Mouse (Mus musculus) forebrain, embryonic 11.5 days (tissue): ENCODE results near the gene Rftn1. TPM values are rescaled to one million over a fixed set of nuclear protein-coding genes. Genes with fewer than 3 reads are reported as not detected.

Experiments used
- ATAC-seq: fragments of 200-750 bp; cut with Nextera tagmentation; replicated peaks from 2 replicates; pipeline ENCODE4 v1.8.0; 2017; ENCODE audit warnings: moderate TSS enrichment; ENCODE audit not compliant: low FRiP score
- DNase-seq: peaks from one replicate; pipeline ENCODE4 v3.0.0-alpha.2; 2017; ENCODE audit warnings: low spot score
- H3K27ac ChIP-seq: fragments of 300-500 bp; sonication (generic); 2 replicates; pipeline ENCODE4 v1.5.1; 2014; ENCODE audit warnings: low read depth, low read length
- H3K27me3 ChIP-seq: fragments of 300-500 bp; sonication (generic); 2 replicates; pipeline ENCODE4 v1.6.1; 2014; ENCODE audit warnings: mild to moderate bottlenecking, low read length, mixed read lengths; ENCODE audit not compliant: control insufficient read depth, insufficient read depth
- H3K36me3 ChIP-seq: fragments of 300-500 bp; sonication (generic); 2 replicates; pipeline ENCODE4 v1.6.1; 2014; ENCODE audit warnings: mild to moderate bottlenecking, low read length, moderate library complexity, mixed read lengths; ENCODE audit not compliant: control insufficient read depth, insufficient read depth
- H3K4me1 ChIP-seq: fragments of 300-500 bp; sonication (generic); replicated peaks from 2 replicates; pipeline ENCODE4 v1.6.1; 2014; ENCODE audit warnings: low read length, mixed read lengths; ENCODE audit not compliant: control insufficient read depth, insufficient read depth
- H3K4me2 ChIP-seq: fragments of 300-500 bp; sonication (generic); 2 replicates; pipeline ENCODE4 v1.6.1; 2014; ENCODE audit warnings: low read depth, mild to moderate bottlenecking, low read length, moderate library complexity, mixed read lengths; ENCODE audit not compliant: severe bottlenecking
- H3K4me3 ChIP-seq: fragments of 300-500 bp; sonication (generic); 2 replicates; pipeline ENCODE4 v1.5.1; 2014; ENCODE audit warnings: low read depth, low read length
- H3K9ac ChIP-seq: fragments of 300-500 bp; sonication (generic); 2 replicates; pipeline ENCODE4 v1.6.1; 2014; ENCODE audit warnings: low read length
- H3K9me3 ChIP-seq: fragments of 300-500 bp; sonication (generic); 2 replicates; pipeline ENCODE4 v1.6.1; 2016; ENCODE audit warnings: low read length, mixed read lengths; ENCODE audit not compliant: control insufficient read depth
- WGBS: fragments of 180-500 bp; shearing (Covaris S2); extraction: QIAGEN DNeasy Blood & Tissue Kit; methylation state at CpG from one replicate; pipeline ENCODE4 v1.1.7; 2014; 5-methylcytosine and 5-hydroxymethylcytosine counted together
- polyA plus RNA-seq: library from polyadenylated mRNA; unstranded; fragments of >200 nt; fragmentation: Nextera tagmentation; extraction: Ambion mirVana; gene quantifications from 2 replicates; pipeline ENCODE4 v1.2.1, GENCODE M21; 2014

The Rftn1 gene
- polyA plus RNA-seq, 1 experiment from 2014 or later, result 11.6 TPM

- no peak overlapping the region for H3K4me3 ChIP-seq
- no peak overlapping the region for H3K27ac ChIP-seq
- DNase-seq (no peak), ATAC-seq (no peak)
- no peaks in the 10 kb centered on the region for H3K9me3 ChIP-seq
- H3K4me2 ChIP-seq, result no peak overlapping the region
- H3K9ac ChIP-seq, result no peak overlapping the region
- no peaks in the 10 kb centered on the region for H3K36me3 ChIP-seq
- WGBS, result 84% methylated on average over 11 of the region's 11 CpGs
- H3K27me3 ChIP-seq, result no peaks in the 10 kb centered on the region
- H3K4me1 ChIP-seq, result peaks cover 2% of the 10 kb centered on the region; the same call in 1 of the 2 replicates
Observed at GRCm38 (mm10) chr17:49992625-49993603, 197.6 kb downstream of the Rftn1 start.

- Histone ChIP-seq H3K4me2 (no peak overlapping the region), H3K4me3 (no peak overlapping the region), H3K27ac (no peak overlapping the region), H3K9ac (no peak overlapping the region), H3K36me3 (no peaks in the 10 kb centered on the region), H3K4me1 (peaks cover 2% of the 10 kb centered on the region; the same call in 1 of the 2 replicates), H3K27me3 (no peaks in the 10 kb centered on the region), H3K9me3 (no peaks in the 10 kb centered on the region)
- peak; percentile 70; the same call in 1 of the 2 replicates for ATAC-seq
- WGBS, result 49% methylated on average over 8 of the region's 8 CpGs
- no peak for DNase-seq
Observed at GRCm38 (mm10) chr17:49989583-49989982, 200.9 kb downstream of the Rftn1 start.

- Histone ChIP-seq H3K4me3 (no peak overlapping the region), H3K9ac (no peak overlapping the region), H3K4me1 (no peaks in the 10 kb centered on the region), H3K9me3 (no peaks in the 10 kb centered on the region), H3K4me2 (no peak overlapping the region), H3K27ac (no peak overlapping the region), H3K36me3 (no peaks in the 10 kb centered on the region), H3K27me3 (no peaks in the 10 kb centered on the region)
- ATAC-seq (no peak), DNase-seq (no peak)
- 94% methylated on average over 6 of the region's 6 CpGs for WGBS
Observed at GRCm38 (mm10) chr17:49987095-49987494, 203.4 kb downstream of the Rftn1 start.

- no peak for ATAC-seq
- no peaks in the 10 kb centered on the region for H3K4me1 ChIP-seq
- WGBS, result 88% methylated on average over 5 of the region's 5 CpGs
- no peaks in the 10 kb centered on the region for H3K27me3 ChIP-seq
- H3K9ac ChIP-seq, result no peak overlapping the region
- no peak overlapping the region for H3K27ac ChIP-seq
- H3K4me2 ChIP-seq, result no peak overlapping the region
- no peak overlapping the region for H3K4me3 ChIP-seq
- H3K9me3 ChIP-seq, result peaks cover 2% of the 10 kb centered on the region; the same call in 1 of the 2 replicates
- H3K36me3 ChIP-seq, result no peaks in the 10 kb centered on the region
- no peak for DNase-seq
Observed at GRCm38 (mm10) chr17:49983478-49983877, 207.0 kb downstream of the Rftn1 start.

- no peaks in the 10 kb centered on the region for H3K4me1 ChIP-seq
- no peak overlapping the region for H3K4me3 ChIP-seq
- no peak overlapping the region for H3K9ac ChIP-seq
- H3K9me3 ChIP-seq, result peaks cover 2% of the 10 kb centered on the region; the same call in 1 of the 2 replicates
- no peaks in the 10 kb centered on the region for H3K36me3 ChIP-seq
- no peak for ATAC-seq
- H3K27me3 ChIP-seq, result no peaks in the 10 kb centered on the region
- no peak overlapping the region for H3K27ac ChIP-seq
- 87% methylated on average over 6 of the region's 6 CpGs for WGBS
- H3K4me2 ChIP-seq, result no peak overlapping the region
- peak; percentile 43 for DNase-seq
Observed at GRCm38 (mm10) chr17:49982611-49983390, 207.7 kb downstream of the Rftn1 start.

- 83% methylated on average over 4 of the region's 4 CpGs for WGBS
- Histone ChIP-seq H3K9me3 (peaks cover 2% of the 10 kb centered on the region; the same call in 1 of the 2 replicates), H3K9ac (no peak overlapping the region), H3K27ac (no peak overlapping the region), H3K4me3 (no peak overlapping the region), H3K36me3 (no peaks in the 10 kb centered on the region), H3K4me2 (no peak overlapping the region), H3K27me3 (no peaks in the 10 kb centered on the region), H3K4me1 (no peaks in the 10 kb centered on the region)
- DNase-seq (no peak), ATAC-seq (no peak)
Observed at GRCm38 (mm10) chr17:49981591-49981990, 208.9 kb downstream of the Rftn1 start.

GRCm38 (mm10) chr17:49979761-49980285 is 210.7 kb downstream of the Rftn1 start:
- WGBS, result 86% methylated on average over 4 of the region's 4 CpGs
- Histone ChIP-seq H3K27ac (no peak overlapping the region), H3K4me1 (no peaks in the 10 kb centered on the region), H3K9ac (no peak overlapping the region), H3K27me3 (no peaks in the 10 kb centered on the region), H3K4me2 (no peak overlapping the region), H3K9me3 (peaks cover 2% of the 10 kb centered on the region; the same call in 1 of the 2 replicates), H3K4me3 (no peak overlapping the region), H3K36me3 (no peaks in the 10 kb centered on the region)
- ATAC-seq, result no peak
- no peak for DNase-seq

- H3K4me2 ChIP-seq, result no peak overlapping the region
- no peak overlapping the region for H3K27ac ChIP-seq
- H3K4me1 ChIP-seq, result no peaks in the 10 kb centered on the region
- no peaks in the 10 kb centered on the region for H3K36me3 ChIP-seq
- H3K27me3 ChIP-seq, result no peaks in the 10 kb centered on the region
- no peak overlapping the region for H3K9ac ChIP-seq
- WGBS, result 72% methylated on average over 3 of the region's 3 CpGs
- H3K9me3 ChIP-seq, result peaks cover 2% of the 10 kb centered on the region; the same call in 1 of the 2 replicates
- ATAC-seq (no peak), DNase-seq (no peak)
- H3K4me3 ChIP-seq, result no peak overlapping the region
Observed at GRCm38 (mm10) chr17:49977424-49977790, 213.1 kb downstream of the Rftn1 start.
